Mouse (Mus musculus): ENCODE data around the gene Higd1a.

GRCm38 (mm10) chr9:121895392-121895993 is 37.3 kb upstream of the Higd1a start:
- TF ChIP-seq CTCF (IDR thresholded peaks at IDR 0.05; ENCODE audit: low read depth) (no peak), EP300 (optimal IDR thresholded peaks at IDR 0.05) (no peak)

Data from stomach, postnatal 0 days (tissue).